Mouse (Mus musculus) hindbrain, embryonic 12.5 days (tissue): ENCODE measurements around the gene Eln. TPM values are rescaled to one million over a fixed set of nuclear protein-coding genes. Genes with fewer than 3 reads are reported as not detected.

Experiments used
- ATAC-seq: fragments of 200-750 bp; cut with Nextera tagmentation; 2 replicates; pipeline ENCODE4 v1.8.0; 2017; ENCODE audit warnings: moderate TSS enrichment; ENCODE audit not compliant: low FRiP score
- H3K27ac ChIP-seq: fragments of 300-500 bp; sonication (generic); 2 replicates; pipeline ENCODE4 v1.5.1; 2016; ENCODE audit warnings: mild to moderate bottlenecking
- H3K27me3 ChIP-seq: fragments of 300-500 bp; sonication (generic); 2 replicates; pipeline ENCODE4 v1.6.1; 2016; ENCODE audit warnings: mild to moderate bottlenecking
- H3K36me3 ChIP-seq: fragments of 300-500 bp; sonication (generic); 2 replicates; pipeline ENCODE4 v1.6.1; 2016; ENCODE audit warnings: mild to moderate bottlenecking
- H3K4me1 ChIP-seq: fragments of 300-500 bp; sonication (generic); 2 replicates; pipeline ENCODE4 v1.6.1; 2016
- H3K4me2 ChIP-seq: fragments of 300-500 bp; sonication (generic); replicated peaks from 2 replicates; pipeline ENCODE4 v1.6.1; 2016; ENCODE audit warnings: mild to moderate bottlenecking
- H3K4me3 ChIP-seq: fragments of 300-500 bp; sonication (generic); 2 replicates; pipeline ENCODE4 v1.5.1; 2016; ENCODE audit warnings: mild to moderate bottlenecking
- H3K9ac ChIP-seq: fragments of 300-500 bp; sonication (generic); 2 replicates; pipeline ENCODE4 v1.6.1; 2016; ENCODE audit warnings: mild to moderate bottlenecking, moderate library complexity
- H3K9me3 ChIP-seq: fragments of 300-500 bp; sonication (generic); replicated peaks from 2 replicates; pipeline ENCODE4 v1.6.1; 2016; ENCODE audit warnings: mild to moderate bottlenecking
- WGBS: fragments of 180-500 bp; shearing (Covaris S2); methylation state at CpG from one replicate; pipeline ENCODE4 v1.1.7; 2016; 5-methylcytosine and 5-hydroxymethylcytosine counted together
- polyA plus RNA-seq: library from polyadenylated mRNA; unstranded; fragments of >200 nt; fragmentation: Nextera tagmentation; extraction: Ambion mirVana; gene quantifications from 2 replicates; pipeline ENCODE4 v1.2.1, GENCODE M21; 2016

The Eln gene
- polyA plus RNA-seq, 1 experiment from 2014 or later, result 7.2 TPM

DNA sequence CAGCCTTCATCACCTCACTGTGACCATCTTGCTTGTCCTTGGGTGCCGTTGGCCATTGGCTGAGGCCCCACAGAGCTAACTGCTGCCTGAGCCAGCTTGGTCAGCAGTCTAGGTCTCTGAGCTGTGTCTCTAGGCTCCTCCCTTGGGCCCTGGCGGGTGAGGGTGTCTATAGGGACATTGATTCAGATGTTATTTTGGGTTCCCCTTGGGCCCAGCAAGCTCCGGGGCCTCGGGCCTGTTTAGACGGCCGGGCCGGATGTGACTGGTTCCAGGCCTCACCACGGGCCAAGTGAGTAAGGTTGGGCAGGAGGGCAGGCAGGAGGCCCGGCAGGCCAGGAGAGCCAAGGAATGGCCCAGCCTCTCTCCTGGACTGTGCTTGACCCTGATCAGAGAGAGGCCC lies 16.2 kb upstream of the Eln start:
- Histone ChIP-seq H3K36me3 (no peaks in the 10 kb centered on the region), H3K9me3 (no peaks in the 10 kb centered on the region), H3K9ac (no peak overlapping the region), H3K27me3 (no peaks in the 10 kb centered on the region), H3K4me3 (no peak overlapping the region), H3K4me1 (no peaks in the 10 kb centered on the region), H3K27ac (no peak overlapping the region), H3K4me2 (no peak overlapping the region)
- no peak for ATAC-seq
- whole genome bisulfite sequencing, result 87% methylated on average over 9 of the region's 9 CpGs

DNA sequence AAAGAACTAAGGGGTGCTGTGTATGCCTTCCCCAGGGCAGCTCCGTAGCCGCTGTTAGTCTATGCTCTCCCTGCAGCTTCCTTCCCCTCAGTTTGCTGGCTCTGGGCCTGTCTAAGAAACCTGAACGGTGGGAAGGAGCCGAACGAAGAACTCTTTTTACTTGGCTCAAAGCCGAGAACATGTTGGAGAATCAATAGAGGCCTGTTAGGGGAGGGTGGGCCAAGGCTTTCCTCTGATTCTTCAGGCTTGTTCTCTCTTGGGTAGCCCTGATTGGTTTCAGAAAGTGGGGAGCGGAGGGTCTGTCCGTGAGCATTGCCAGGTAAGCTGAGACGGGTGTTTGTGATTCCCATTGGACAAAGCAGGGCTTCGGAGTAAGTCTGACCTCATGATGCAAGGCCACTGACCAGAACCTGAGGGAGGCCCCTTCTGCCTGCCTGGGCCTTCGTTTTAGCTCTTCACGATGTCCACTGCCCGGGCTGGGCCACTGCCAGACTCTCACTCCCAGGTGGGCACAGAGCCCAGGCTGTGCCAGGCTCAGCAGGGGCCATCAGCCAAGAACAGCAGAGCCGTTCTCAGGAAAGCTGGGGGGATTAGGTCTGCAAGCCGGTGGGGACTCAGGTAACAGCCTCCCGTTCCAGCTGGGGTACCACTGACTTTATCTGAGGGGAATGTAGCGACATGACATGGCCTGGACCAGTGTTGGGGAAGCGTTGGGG lies 14.4 kb upstream of the Eln start:
- Histone ChIP-seq H3K4me3 (no peak overlapping the region), H3K4me1 (0 out of 2 replicates have a peak, but pooled peaks cover under 1% of the 10 kb centered on the region), H3K27ac (0 out of 2 replicates have a peak overlapping the region, but pooled peaks have one; percentile 9), H3K9ac (no peak overlapping the region), H3K36me3 (no peaks in the 10 kb centered on the region), H3K4me2 (no peak overlapping the region), H3K9me3 (no peaks in the 10 kb centered on the region), H3K27me3 (peaks cover under 1% of the 10 kb centered on the region)
- 68% methylated on average over 18 of the region's 18 CpGs for WGBS
- ATAC-seq, result no peak

DNA sequence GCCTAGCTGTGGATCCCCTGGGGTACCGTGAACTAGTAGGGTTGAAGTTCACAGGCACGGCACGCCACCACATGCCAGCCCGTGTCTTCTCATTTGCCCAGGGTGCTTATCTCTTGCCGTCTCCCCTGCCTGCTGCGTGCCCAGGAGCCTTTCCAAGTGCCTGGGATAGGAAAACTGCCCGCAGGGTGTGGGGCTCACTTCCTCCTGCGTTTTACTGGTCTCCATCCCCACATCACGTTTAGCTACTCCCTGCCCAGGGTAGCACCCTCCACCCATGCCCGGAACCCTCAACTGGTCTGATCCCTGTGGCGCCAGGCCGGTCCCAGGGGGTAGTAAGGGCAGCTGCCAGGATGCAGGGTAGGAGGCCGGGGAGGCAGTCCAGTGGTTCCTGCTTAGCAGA lies 8.9 kb upstream of the Eln start:
- H3K9me3 ChIP-seq, result no peaks in the 10 kb centered on the region
- H3K36me3 ChIP-seq, result no peaks in the 10 kb centered on the region
- no peak for ATAC-seq
- no peak overlapping the region for H3K4me2 ChIP-seq
- 33% methylated on average over 13 of the region's 13 CpGs for WGBS
- peaks cover 14% of the 10 kb centered on the region for H3K27me3 ChIP-seq
- 0 out of 2 replicates have a peak, but pooled peaks cover 4% of the 10 kb centered on the region for H3K4me1 ChIP-seq
- H3K27ac ChIP-seq, result no peak overlapping the region
- H3K4me3 ChIP-seq, result no peak overlapping the region
- H3K9ac ChIP-seq, result no peak overlapping the region

- no peaks in the 10 kb centered on the region for H3K36me3 ChIP-seq
- 0 out of 2 replicates have a peak, but pooled peaks cover 4% of the 10 kb centered on the region for H3K4me1 ChIP-seq
- no peak overlapping the region for H3K4me3 ChIP-seq
- no peak overlapping the region for H3K9ac ChIP-seq
- no peak for ATAC-seq
- H3K27me3 ChIP-seq, result peaks cover 20% of the 10 kb centered on the region
- 53% methylated on average over 10 of the region's 10 CpGs for WGBS
- H3K27ac ChIP-seq, result no peak overlapping the region
- H3K4me2 ChIP-seq, result no peak overlapping the region
- H3K9me3 ChIP-seq, result no peaks in the 10 kb centered on the region
Observed at GRCm38 (mm10) chr5:134754096-134754495, 7.0 kb upstream of the Eln start.

DNA sequence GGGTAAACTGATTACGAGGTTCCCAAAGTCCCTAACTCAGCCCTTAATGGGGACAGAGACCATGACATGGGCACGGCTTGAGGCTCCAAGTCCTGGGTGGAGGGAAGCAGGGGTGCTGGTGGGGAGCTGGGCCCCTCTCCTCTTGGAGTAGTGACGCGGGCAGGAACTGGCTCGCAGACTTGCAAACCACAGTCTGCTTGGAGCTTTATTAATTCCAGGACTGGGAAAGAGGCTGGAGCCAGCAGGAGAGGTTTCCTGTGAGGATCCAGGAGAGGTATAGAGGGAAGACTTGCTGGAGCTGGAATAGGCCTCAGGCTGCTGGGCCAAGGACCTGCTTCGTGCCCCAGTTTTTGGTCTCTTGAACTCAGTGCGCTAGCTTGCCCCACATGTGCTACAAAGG lies 3.3 kb upstream of the Eln start:
- ATAC-seq, result no peak
- H3K27me3 ChIP-seq, result peaks cover 15% of the 10 kb centered on the region
- no peak overlapping the region for H3K9ac ChIP-seq
- no peak overlapping the region for H3K4me2 ChIP-seq
- WGBS, result 92% methylated on average over 7 of the region's 7 CpGs
- H3K27ac ChIP-seq, result no peak overlapping the region
- no peak overlapping the region for H3K4me3 ChIP-seq
- H3K36me3 ChIP-seq, result no peaks in the 10 kb centered on the region
- H3K9me3 ChIP-seq, result no peaks in the 10 kb centered on the region
- peaks cover 13% of the 10 kb centered on the region for H3K4me1 ChIP-seq

GRCm38 (mm10) chr5:134747947-134748618 lies 960 bp upstream of the Eln start:
- no peaks in the 10 kb centered on the region for H3K36me3 ChIP-seq
- peaks cover 13% of the 10 kb centered on the region for H3K4me1 ChIP-seq
- no peak overlapping the region; the same call in 1 of the 2 replicates for H3K9ac ChIP-seq
- H3K27ac ChIP-seq, result no peak overlapping the region
- H3K9me3 ChIP-seq, result no peaks in the 10 kb centered on the region
- H3K4me3 ChIP-seq, result no peak overlapping the region
- peaks cover 12% of the 10 kb centered on the region for H3K27me3 ChIP-seq
- H3K4me2 ChIP-seq, result 0 out of 2 replicates have a peak overlapping the region, but pooled peaks have one; percentile 68
- no peak; the same call in 1 of the 2 replicates for ATAC-seq
- WGBS, result 55% methylated on average over 6 of the region's 6 CpGs

- Histone ChIP-seq H3K9ac (peak overlapping the region; percentile 49), H3K27me3 (peaks cover 13% of the 10 kb centered on the region), H3K36me3 (no peaks in the 10 kb centered on the region), H3K4me1 (peaks cover 13% of the 10 kb centered on the region), H3K9me3 (no peaks in the 10 kb centered on the region), H3K4me2 (peak overlapping the region; percentile 68), H3K27ac (no peak overlapping the region), H3K4me3 (peak overlapping the region; percentile 35)
- ATAC-seq, result peak; percentile 73
- WGBS, result 12% methylated on average over 6 of the region's 11 CpGs
Observed at GRCm38 (mm10) chr5:134747512-134747893, 380 bp upstream of the Eln start.

DNA sequence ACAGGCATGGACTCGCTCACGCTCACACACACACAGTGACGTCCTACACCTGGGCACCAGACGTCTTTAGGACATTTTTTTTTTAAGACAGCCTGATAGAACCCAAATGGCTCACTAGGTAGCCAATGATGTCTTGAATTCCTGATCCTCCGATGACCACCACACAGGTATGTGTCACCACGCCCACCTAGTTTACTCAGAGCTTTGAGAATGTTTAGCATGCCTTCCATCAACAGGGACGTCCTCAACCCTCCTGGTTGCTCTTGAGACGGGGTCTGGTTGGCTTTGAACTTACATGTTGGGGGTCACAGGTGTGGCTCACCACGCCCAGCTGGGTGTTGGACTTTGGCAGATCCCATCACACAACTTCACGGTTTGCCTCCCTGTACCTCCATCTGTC lies 922 bp downstream of the Eln start:
- peaks cover 14% of the 10 kb centered on the region for H3K4me1 ChIP-seq
- 83% methylated on average over 10 of the region's 10 CpGs for WGBS
- no peaks in the 10 kb centered on the region for H3K9me3 ChIP-seq
- peaks cover 18% of the 10 kb centered on the region for H3K27me3 ChIP-seq
- H3K27ac ChIP-seq, result no peak overlapping the region
- H3K9ac ChIP-seq, result no peak overlapping the region
- H3K36me3 ChIP-seq, result no peaks in the 10 kb centered on the region
- no peak overlapping the region for H3K4me3 ChIP-seq
- ATAC-seq, result no peak
- peak overlapping the region; percentile 68; the same call in 1 of the 2 replicates for H3K4me2 ChIP-seq

DNA sequence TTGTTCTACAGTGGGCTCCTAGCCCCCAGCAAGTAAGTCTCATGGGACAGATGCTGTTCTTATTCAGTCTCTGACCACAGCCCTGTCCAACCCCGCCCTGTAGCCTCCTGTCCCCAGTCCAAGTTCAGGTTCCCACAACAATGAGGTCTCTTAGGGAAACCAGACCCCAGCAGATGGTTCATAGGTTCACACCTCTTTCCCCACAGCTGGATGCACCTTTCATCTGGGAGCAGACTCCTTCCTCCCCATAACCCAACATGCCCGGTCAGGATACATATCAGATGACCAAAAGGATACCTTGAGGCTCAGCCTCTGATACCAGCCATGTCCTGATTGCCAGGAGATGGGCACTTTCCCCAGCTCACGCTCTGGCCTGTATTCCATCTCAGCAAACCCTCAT lies 1.3 kb downstream of the Eln start:
- no peaks in the 10 kb centered on the region for H3K36me3 ChIP-seq
- H3K4me1 ChIP-seq, result peaks cover 18% of the 10 kb centered on the region
- peaks cover 18% of the 10 kb centered on the region for H3K27me3 ChIP-seq
- no peak overlapping the region for H3K4me2 ChIP-seq
- H3K9me3 ChIP-seq, result no peaks in the 10 kb centered on the region
- 86% methylated on average over 3 of the region's 3 CpGs for WGBS
- no peak for ATAC-seq
- no peak overlapping the region for H3K9ac ChIP-seq
- H3K4me3 ChIP-seq, result no peak overlapping the region
- H3K27ac ChIP-seq, result no peak overlapping the region

GRCm38 (mm10) chr5:134745000-134745399 lies 2.1 kb downstream of the Eln start:
- H3K27me3 ChIP-seq, result peaks cover 18% of the 10 kb centered on the region
- WGBS, result 87% methylated on average over 3 of the region's 3 CpGs
- no peak for ATAC-seq
- no peak overlapping the region for H3K27ac ChIP-seq
- no peak overlapping the region for H3K4me2 ChIP-seq
- H3K36me3 ChIP-seq, result no peaks in the 10 kb centered on the region
- H3K4me1 ChIP-seq, result peaks cover 25% of the 10 kb centered on the region
- H3K4me3 ChIP-seq, result no peak overlapping the region
- H3K9me3 ChIP-seq, result no peaks in the 10 kb centered on the region
- H3K9ac ChIP-seq, result no peak overlapping the region

DNA sequence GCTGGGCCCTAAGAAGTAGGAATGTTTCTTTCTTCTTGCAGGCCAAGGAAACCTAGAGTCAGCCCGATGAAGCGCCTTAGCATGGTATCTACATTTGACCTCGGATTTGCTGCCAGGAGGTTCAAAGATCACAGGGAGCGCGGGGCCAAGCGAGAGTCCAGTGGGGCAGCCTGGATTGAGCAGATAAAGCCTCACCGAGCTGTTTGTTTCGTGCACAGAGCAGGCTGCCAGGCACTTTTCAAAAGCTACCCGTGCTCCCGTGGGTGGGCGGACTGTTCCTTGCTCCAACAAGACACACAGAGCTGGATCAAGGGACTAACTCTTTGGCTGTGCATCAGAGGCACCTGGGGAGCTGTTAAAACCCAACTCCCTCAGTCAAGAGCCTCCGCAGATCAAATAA lies 3.1 kb downstream of the Eln start:
- no peak for ATAC-seq
- Histone ChIP-seq H3K9me3 (no peaks in the 10 kb centered on the region), H3K27ac (no peak overlapping the region), H3K9ac (no peak overlapping the region), H3K36me3 (no peaks in the 10 kb centered on the region), H3K4me3 (no peak overlapping the region), H3K27me3 (peaks cover 12% of the 10 kb centered on the region), H3K4me2 (no peak overlapping the region), H3K4me1 (peaks cover 26% of the 10 kb centered on the region)
- WGBS, result 60% methylated on average over 12 of the region's 12 CpGs

GRCm38 (mm10) chr5:134742221-134742795 lies 4.8 kb downstream of the Eln start:
- Histone ChIP-seq H3K4me1 (peaks cover 20% of the 10 kb centered on the region), H3K27ac (no peak overlapping the region), H3K9me3 (no peaks in the 10 kb centered on the region), H3K27me3 (peaks cover 12% of the 10 kb centered on the region), H3K4me3 (no peak overlapping the region), H3K36me3 (no peaks in the 10 kb centered on the region), H3K4me2 (peak overlapping the region; percentile 13; the same call in 1 of the 2 replicates), H3K9ac (no peak overlapping the region)
- no peak for ATAC-seq
- 14% methylated on average over 19 of the region's 19 CpGs for WGBS
